Mouse (Mus musculus): ENCODE measurements around the gene Ptpru. TPM values are rescaled to one million over a fixed set of nuclear protein-coding genes. Genes with fewer than 3 reads are reported as not detected.

Gene Ptpru
- polyA plus RNA-seq, 2 experiments: 2.0 to 2.8 TPM

DNA sequence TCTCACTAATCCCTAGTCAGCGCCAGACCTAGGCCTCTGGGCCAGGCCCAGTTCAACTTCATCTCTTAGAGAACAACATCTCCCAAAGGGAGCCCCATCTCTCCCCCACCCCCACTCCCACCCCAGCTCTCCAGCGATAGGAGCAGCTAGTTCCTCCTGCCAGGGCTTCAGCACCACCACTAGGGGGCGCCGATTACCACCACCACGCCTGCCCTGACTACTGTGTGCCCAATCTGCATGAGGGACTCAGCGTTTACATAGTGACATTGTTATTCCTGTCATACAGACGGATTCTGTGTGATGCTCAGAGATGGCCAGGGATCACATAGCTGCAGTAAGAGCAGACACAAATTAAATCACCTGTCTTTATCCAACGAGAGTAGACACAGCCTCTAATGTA is 12.3 kb downstream of the Ptpru start:
- DNase-seq (ENCODE audit: low read depth in 3 of 3, low spot score in 3 of 3) (no peak), ATAC-seq (ENCODE audit: insufficient read depth) (0 out of 2 replicates have a peak, but pooled peaks have one; percentile 16)
- TF ChIP-seq CTCF (IDR thresholded peaks at IDR 0.05; ENCODE audit: low read depth) (peak; percentile 93), EP300 (IDR thresholded peaks at IDR 0.05; ENCODE audit: low read depth) (no peak)
- no peak overlapping the region for H3K4me3 ChIP-seq (ENCODE audit: insufficient read depth in 1 of 2, low read depth in 2 of 2, low read length in 2 of 2)
- peaks cover 12 to 45% of the 10 kb centered on the region in 2 experiments for H3K4me1 ChIP-seq (replicated peaks; ENCODE audit: control insufficient read depth in 2 of 2, insufficient read depth in 2 of 2, low read length in 1 of 2)
- no peak overlapping the region for H3K4me2 ChIP-seq (ENCODE audit: low read depth)
- no peaks in the 10 kb centered on the region for H3K36me3 ChIP-seq (replicated peaks; ENCODE audit: control insufficient read depth, insufficient read depth, low read depth)
- no peaks in the 10 kb centered on the region for H3K27me3 ChIP-seq (ENCODE audit: control insufficient read depth, insufficient read depth, low read length)
- H3K9ac ChIP-seq (replicated peaks): no peak overlapping the region
- H3K27ac ChIP-seq: no peak overlapping the region
- no peaks in the 10 kb centered on the region for H3K9me3 ChIP-seq (ENCODE audit: control insufficient read depth, low read length)
- WGBS (ENCODE audit: insufficient replicate concordance): 13% methylated on average over 8 of the region's 8 CpGs

DNA sequence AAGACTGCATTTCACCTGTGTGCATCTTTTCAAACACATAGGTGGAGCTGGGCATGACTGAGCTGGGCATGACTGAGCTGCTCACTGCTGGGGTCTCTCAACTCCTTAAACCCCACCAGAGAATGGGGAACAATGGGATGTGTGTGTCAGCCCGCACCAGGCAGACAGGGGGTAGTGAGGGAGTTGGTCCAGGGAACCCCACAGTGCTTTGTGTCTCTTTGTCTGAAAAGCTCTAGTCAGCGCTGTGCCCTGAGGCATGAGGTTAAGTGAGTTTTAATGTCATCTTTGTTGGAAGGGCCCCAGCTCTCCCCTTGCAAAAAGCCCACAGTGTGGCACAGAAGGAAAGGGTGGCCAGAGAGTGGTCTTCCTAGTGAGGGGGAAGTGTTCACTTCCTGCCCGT is 13.1 kb downstream of the Ptpru start:
- Histone ChIP-seq H3K4me3 (ENCODE audit: insufficient read depth in 1 of 2, low read depth in 2 of 2, low read length in 2 of 2) (no peak overlapping the region), H3K9me3 (ENCODE audit: control insufficient read depth, low read length) (no peaks in the 10 kb centered on the region), H3K9ac (replicated peaks) (no peak overlapping the region), H3K27ac (no peak overlapping the region), H3K36me3 (replicated peaks; ENCODE audit: control insufficient read depth, insufficient read depth, low read depth) (no peaks in the 10 kb centered on the region), H3K4me1 (replicated peaks; ENCODE audit: control insufficient read depth in 2 of 2, insufficient read depth in 2 of 2, low read length in 1 of 2) (peaks cover 8 to 38% of the 10 kb centered on the region in 2 experiments), H3K4me2 (ENCODE audit: low read depth) (no peak overlapping the region), H3K27me3 (ENCODE audit: control insufficient read depth, insufficient read depth, low read length) (no peaks in the 10 kb centered on the region)
- 58% methylated on average over 3 of the region's 3 CpGs for WGBS (ENCODE audit: insufficient replicate concordance)
- TF ChIP-seq CTCF (IDR thresholded peaks at IDR 0.05; ENCODE audit: low read depth) (no peak), EP300 (IDR thresholded peaks at IDR 0.05; ENCODE audit: low read depth) (no peak)
- ATAC-seq (ENCODE audit: insufficient read depth) (no peak), DNase-seq (ENCODE audit: low read depth in 3 of 3, low spot score in 3 of 3) (no peak)

DNA sequence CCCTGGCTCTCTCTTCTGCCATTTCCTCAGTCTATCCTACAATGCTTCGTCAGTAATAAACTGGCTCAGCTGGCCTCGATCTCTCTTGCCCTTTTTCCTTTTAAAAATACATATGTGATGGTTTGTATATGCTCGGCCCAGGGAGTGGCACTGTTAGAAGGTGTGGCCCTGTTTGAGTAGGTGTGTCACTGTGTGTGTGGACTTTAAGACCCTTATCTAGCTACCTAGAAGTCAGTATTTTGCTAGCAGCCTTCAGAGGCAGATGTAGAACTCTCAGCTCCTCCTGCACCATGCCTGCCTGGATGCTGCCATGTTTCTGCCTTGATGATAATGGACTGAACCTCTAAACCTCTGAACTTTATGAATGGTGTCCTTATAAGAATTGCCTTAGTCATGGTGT is 15.5 kb downstream of the Ptpru start:
- TF ChIP-seq EP300 (IDR thresholded peaks at IDR 0.05; ENCODE audit: low read depth) (no peak), CTCF (IDR thresholded peaks at IDR 0.05; ENCODE audit: low read depth) (no peak)
- WGBS (ENCODE audit: insufficient replicate concordance): 47% methylated on average over 3 of the region's 3 CpGs
- Histone ChIP-seq H3K9ac (replicated peaks) (no peak overlapping the region), H3K27ac (no peak overlapping the region), H3K4me2 (ENCODE audit: low read depth) (peak overlapping the region; percentile 20; the same call in 1 of the 2 replicates), H3K4me1 (replicated peaks; ENCODE audit: control insufficient read depth in 2 of 2, insufficient read depth in 2 of 2, low read length in 1 of 2) (peaks cover 3 to 20% of the 10 kb centered on the region in 2 experiments), H3K9me3 (ENCODE audit: control insufficient read depth, low read length) (no peaks in the 10 kb centered on the region), H3K27me3 (ENCODE audit: control insufficient read depth, insufficient read depth, low read length) (no peaks in the 10 kb centered on the region), H3K4me3 (ENCODE audit: insufficient read depth in 1 of 2, low read depth in 2 of 2, low read length in 2 of 2) (no peak overlapping the region), H3K36me3 (replicated peaks; ENCODE audit: control insufficient read depth, insufficient read depth, low read depth) (no peaks in the 10 kb centered on the region)
- ATAC-seq (ENCODE audit: insufficient read depth): peak; percentile 64
- DNase-seq (ENCODE audit: low read depth in 3 of 3, low spot score in 3 of 3): no peak

DNA sequence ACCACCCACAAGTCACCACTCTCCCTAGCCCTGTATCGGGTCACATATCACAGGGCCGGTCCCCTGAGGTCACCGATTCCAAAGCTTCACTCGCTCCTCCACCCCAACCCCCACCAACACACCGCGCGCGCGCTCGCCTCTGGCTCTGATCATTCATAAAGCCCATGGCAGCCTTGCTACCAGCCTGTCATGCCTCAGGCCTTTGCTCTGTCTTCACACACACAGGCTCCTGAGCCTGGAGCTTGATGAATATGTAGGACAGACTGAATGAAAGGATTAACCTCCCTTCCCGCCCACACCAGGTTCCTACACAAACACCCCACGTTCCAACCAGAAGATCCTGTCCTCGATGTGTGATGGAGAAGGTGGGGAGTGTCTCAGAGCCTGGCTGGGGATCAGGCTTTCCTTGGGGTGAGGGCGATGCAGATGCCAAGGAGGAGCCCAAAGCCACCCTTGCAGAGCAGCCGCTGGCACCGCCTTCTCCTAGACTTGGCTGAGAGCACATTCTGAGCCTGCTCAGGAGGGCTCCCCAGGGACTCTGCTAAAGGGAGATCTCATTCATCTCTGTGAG is 16.8 kb downstream of the Ptpru start:
- DNase-seq (ENCODE audit: low read depth in 3 of 3, low spot score in 3 of 3) (no peak), ATAC-seq (ENCODE audit: insufficient read depth) (no peak)
- H3K27ac ChIP-seq: no peak overlapping the region
- H3K36me3 ChIP-seq (replicated peaks; ENCODE audit: control insufficient read depth, insufficient read depth, low read depth): no peaks in the 10 kb centered on the region
- 59% methylated on average over 16 of the region's 16 CpGs for WGBS (ENCODE audit: insufficient replicate concordance)
- no peaks in the 10 kb centered on the region for H3K9me3 ChIP-seq (ENCODE audit: control insufficient read depth, low read length)
- H3K9ac ChIP-seq (replicated peaks): no peak overlapping the region
- TF ChIP-seq EP300 (IDR thresholded peaks at IDR 0.05; ENCODE audit: low read depth) (no peak), CTCF (IDR thresholded peaks at IDR 0.05; ENCODE audit: low read depth) (no peak)
- H3K4me3 ChIP-seq (ENCODE audit: insufficient read depth in 1 of 2, low read depth in 2 of 2, low read length in 2 of 2): no peak overlapping the region
- no peak overlapping the region for H3K4me2 ChIP-seq (ENCODE audit: low read depth)
- peaks cover 3 to 17% of the 10 kb centered on the region in 2 experiments for H3K4me1 ChIP-seq (replicated peaks; ENCODE audit: control insufficient read depth in 2 of 2, insufficient read depth in 2 of 2, low read length in 1 of 2)
- no peaks in the 10 kb centered on the region for H3K27me3 ChIP-seq (ENCODE audit: control insufficient read depth, insufficient read depth, low read length)

DNA sequence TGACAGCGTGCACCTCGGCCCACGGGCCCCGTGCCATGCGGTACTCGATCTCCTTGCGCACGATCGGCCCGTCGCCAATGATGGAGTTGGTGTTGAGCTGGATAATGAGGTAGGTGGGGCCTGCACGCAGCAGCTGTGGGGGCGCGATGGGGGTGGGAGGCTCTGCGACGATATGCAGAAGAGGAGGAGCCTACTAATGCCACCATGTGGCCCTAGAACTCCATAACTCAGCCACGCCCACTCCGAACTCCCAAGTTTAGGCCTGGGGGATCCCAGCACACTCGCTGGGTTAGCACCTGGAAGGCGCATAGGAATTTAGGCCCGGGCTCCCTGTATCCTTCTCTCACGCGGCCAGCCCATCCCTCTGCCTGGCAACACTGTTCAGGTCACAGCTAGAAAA is 19.2 kb downstream of the Ptpru start:
- WGBS (ENCODE audit: insufficient replicate concordance): 74% methylated on average over 23 of the region's 23 CpGs
- no peaks in the 10 kb centered on the region for H3K36me3 ChIP-seq (replicated peaks; ENCODE audit: control insufficient read depth, insufficient read depth, low read depth)
- no peak overlapping the region for H3K27ac ChIP-seq
- H3K9me3 ChIP-seq (ENCODE audit: control insufficient read depth, low read length): no peaks in the 10 kb centered on the region
- H3K4me1 ChIP-seq (replicated peaks; ENCODE audit: control insufficient read depth in 2 of 2, insufficient read depth in 2 of 2, low read length in 1 of 2): peaks cover 3 to 20% of the 10 kb centered on the region in 2 experiments; a peak in 3 of 4 replicates
- H3K4me3 ChIP-seq (ENCODE audit: insufficient read depth in 1 of 2, low read depth in 2 of 2, low read length in 2 of 2): no peak overlapping the region
- TF ChIP-seq EP300 (IDR thresholded peaks at IDR 0.05; ENCODE audit: low read depth): no peak
- no peak for TF ChIP-seq CTCF (IDR thresholded peaks at IDR 0.05; ENCODE audit: low read depth)
- H3K27me3 ChIP-seq (ENCODE audit: control insufficient read depth, insufficient read depth, low read length): no peaks in the 10 kb centered on the region
- no peak for DNase-seq (ENCODE audit: low read depth in 3 of 3, low spot score in 3 of 3)
- no peak for ATAC-seq (ENCODE audit: insufficient read depth)
- no peak overlapping the region for H3K4me2 ChIP-seq (ENCODE audit: low read depth)
- H3K9ac ChIP-seq (replicated peaks): no peak overlapping the region
